In genomic region chr1:64543750-64544149, GRCm38 (mm10) we compare ENCODE assay signal across 15 mouse cellular contexts. TPM values are rescaled to one million over a fixed set of nuclear protein-coding genes. Genes with fewer than 3 reads are reported as not detected.
DNase-seq lines count a peak whose midpoint lies in the region; ATAC-seq and TF ChIP-seq lines count a peak whose summit lies in the region.
"Had no signal": no experiment of that assay in that cellular context is flagged by ENCODE, and none has a peak within 500 bp of the region (broad histone marks: within the 10 kb centered on the region; RNA-seq: fewer than 3 reads in every experiment).

No protein-coding gene starts in this region.

- H3K4me2 ChIP-seq in lung, postnatal 0 days (replicated peaks; ENCODE audit: low read depth, low read length) = no peak overlapping the region
- no peak overlapping the region for H3K4me2 ChIP-seq in myocyte (ENCODE audit: low read depth)
- H3K4me2 ChIP-seq: heart, embryonic 11.5 days; hindbrain, embryonic 12.5 days; lung, embryonic 14.5 days had no signal

- no peak overlapping the region for H3K9ac ChIP-seq in lung, postnatal 0 days (replicated peaks; ENCODE audit: low read depth)
- H3K9ac ChIP-seq: hindbrain, embryonic 12.5 days; lung, embryonic 14.5 days had no signal

- no peak for ATAC-seq in lung, postnatal 0 days
- peak; percentile 63 for ATAC-seq in CD4-positive, CD25-positive, alpha-beta regulatory T cell, adult 4 months
- ATAC-seq: midbrain, embryonic 16.5 days had no signal

- peaks cover 94% of the 10 kb centered on the region for H3K79me2 ChIP-seq in myocyte (ENCODE audit: control insufficient read depth, insufficient read depth)

- TF ChIP-seq CTCF in lung, postnatal 0 days (IDR thresholded peaks at IDR 0.05) = peak; percentile 31

- no peaks in the 10 kb centered on the region for H3K27me3 ChIP-seq in lung, postnatal 0 days (replicated peaks; ENCODE audit: insufficient read depth, low read length)
- H3K27me3 ChIP-seq in myocyte (ENCODE audit: control insufficient read depth, insufficient read depth, insufficient read length) = no peaks in the 10 kb centered on the region
- H3K27me3 ChIP-seq: hindbrain, embryonic 12.5 days had no signal

- no peak for TF ChIP-seq POLR2A in myocyte (IDR thresholded peaks at IDR 0.05; ENCODE audit: insufficient read length, low read depth)

- WGBS in lung, postnatal 0 days = 80% methylated on average over 5 of the region's 5 CpGs

- no peak for TF ChIP-seq EP300 in lung, postnatal 0 days (IDR thresholded peaks at IDR 0.05)

- no peak overlapping the region for H3K27ac ChIP-seq in lung, postnatal 0 days (ENCODE audit: low read length)
- H3K27ac ChIP-seq: hindbrain, embryonic 12.5 days had no signal

- peaks cover 2% of the 10 kb centered on the region; the same call in 1 of the 2 replicates for H3K4me1 ChIP-seq in lung, postnatal 0 days (ENCODE audit: insufficient read depth, low read depth, low read length)
- H3K4me1 ChIP-seq: hindbrain, embryonic 12.5 days had no signal

- no peak overlapping the region for H3K4me3 ChIP-seq in lung, postnatal 0 days (ENCODE audit: low read depth, low read length)
- no peak overlapping the region for H3K4me3 ChIP-seq in myocyte
- H3K4me3 ChIP-seq: hindbrain, embryonic 12.5 days had no signal

- no peak overlapping the region for H3ac ChIP-seq in myocyte (ENCODE audit: control insufficient read depth, insufficient read length)

- H3K9me3 ChIP-seq in lung, postnatal 0 days (ENCODE audit: low read length) = no peaks in the 10 kb centered on the region
- H3K9me3 ChIP-seq: hindbrain, embryonic 12.5 days had no signal

- H3K36me3 ChIP-seq in lung, postnatal 0 days (ENCODE audit: insufficient read depth, low read length) = 0 out of 2 replicates have a peak, but pooled peaks cover 3% of the 10 kb centered on the region
- peaks cover 6% of the 10 kb centered on the region for H3K36me3 ChIP-seq in myocyte (ENCODE audit: control insufficient read depth, insufficient read depth)
- H3K36me3 ChIP-seq: hindbrain, embryonic 12.5 days had no signal

- DNase-seq in lung, postnatal 0 days (ENCODE audit: low spot score) = peak; percentile 19
- no peak for DNase-seq in lung, postnatal 10 days
- DNase-seq in T-cell, adult 2 months (ENCODE audit: low spot score) = peak; percentile 29
- no peak for DNase-seq in frontal cortex, postnatal 14 days (ENCODE audit: low spot score in 2 of 2)
- no peak for DNase-seq in left cerebral cortex, adult 8-10 months (ENCODE audit: low spot score in 2 of 2)
- DNase-seq: cerebellum, postnatal 25 days; kidney, postnatal 36 days; left cerebral cortex, postnatal 4 days; lung, embryonic 14.5 days; spleen, adult 18-20 months had no signal

TF ChIP-seq in myocyte, 11 proteins besides CTCF, POLR2A, EP300 and RAD21:
- TF ChIP-seq TCF12 (IDR thresholded peaks at IDR 0.05; ENCODE audit: insufficient read depth, poor library complexity, severe bottlenecking) (no peak), MYOG (IDR thresholded peaks at IDR 0.05; ENCODE audit: control insufficient read depth in 1 of 3, insufficient read depth in 1 of 3, insufficient read length in 2 of 3, low read depth in 2 of 3) (no peak), POLR2AphosphoS2 (IDR thresholded peaks at IDR 0.05; ENCODE audit: insufficient read length, low read depth) (no peak), REST (IDR thresholded peaks at IDR 0.05; ENCODE audit: insufficient read depth, insufficient read length) (no peak), TCF3 (IDR thresholded peaks at IDR 0.05; ENCODE audit: insufficient read length, low read depth) (no peak), SRF (IDR thresholded peaks at IDR 0.05; ENCODE audit: control insufficient read depth, insufficient read length, low read depth) (no peak), MAX (IDR thresholded peaks at IDR 0.05; ENCODE audit: low read depth) (no peak), CEBPB (IDR thresholded peaks at IDR 0.05; ENCODE audit: insufficient read depth, poor library complexity, severe bottlenecking) (no peak), USF1 (IDR thresholded peaks at IDR 0.05; ENCODE audit: low read depth) (peak; percentile 69)

RNA-seq across cellular contexts. Expression of gene Creb1, which starts 11.3 kb away (rescaled TPM):
- 14.2 and 17.0 TPM in 2 replicates for polyA plus RNA-seq in lung, postnatal 0 days (2015; fragmentation: Nextera tagmentation; extraction: Ambion mirVana)
- 10 to 100 TPM; 52.8 to 54.4 TPM for polyA plus RNA-seq in CD4-positive, CD25-positive, alpha-beta regulatory T cell, adult 4 months (2017; shearing (Covaris generic))
- polyA plus RNA-seq in myocyte (2012; fragmentation: generic; extraction: Trizol) = 9.6 TPM
- 10 to 100 TPM; 47.2 to 53.3 (median 49.0) TPM for total RNA-seq in left cerebral cortex, adult 8-10 months (2022)

Comparison
In these comparisons a context has a peak if more than half of its experiments do, and no peak if none do; other contexts are left out.
1. DNase-seq: peak in lung, postnatal 0 days (single experiment) and T-cell, adult 2 months (single experiment); none in lung, postnatal 10 days (single experiment), frontal cortex, postnatal 14 days (0 of 2) and left cerebral cortex, adult 8-10 months (0 of 2).